Mouse (Mus musculus): ENCODE data around the gene Hoxd4.

Gene Hoxd4

GRCm38 (mm10) chr2:74730331-74730730 lies 18.6 kb downstream of the Hoxd4 start:
- no peak for DNase-seq (ENCODE audit: low spot score)

DNA sequence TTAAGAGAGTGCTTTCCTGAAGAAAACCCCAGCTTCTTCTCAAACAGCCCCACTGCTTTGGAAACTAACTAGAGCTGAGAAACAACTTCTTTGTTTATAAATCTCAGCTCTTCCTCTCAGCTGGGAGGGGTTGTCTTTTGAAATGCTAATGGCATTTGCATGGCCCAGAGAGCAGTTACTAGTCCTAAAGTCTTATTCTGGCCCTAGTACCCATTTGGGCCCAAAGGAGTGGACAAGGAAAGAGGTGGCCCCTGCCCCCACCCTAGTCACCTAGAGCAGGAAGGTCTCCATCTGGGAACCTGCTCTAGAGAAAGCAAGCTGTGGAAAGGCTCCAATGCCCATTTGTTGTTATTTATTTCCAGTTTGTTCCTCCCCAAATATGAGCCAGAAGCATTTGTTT lies 19.3 kb downstream of the Hoxd4 start:
- no peak for DNase-seq (ENCODE audit: low spot score)

- DNase-seq (ENCODE audit: low spot score): no peak
Observed at GRCm38 (mm10) chr2:74731799-74732512, 20.2 kb downstream of the Hoxd4 start.

DNA sequence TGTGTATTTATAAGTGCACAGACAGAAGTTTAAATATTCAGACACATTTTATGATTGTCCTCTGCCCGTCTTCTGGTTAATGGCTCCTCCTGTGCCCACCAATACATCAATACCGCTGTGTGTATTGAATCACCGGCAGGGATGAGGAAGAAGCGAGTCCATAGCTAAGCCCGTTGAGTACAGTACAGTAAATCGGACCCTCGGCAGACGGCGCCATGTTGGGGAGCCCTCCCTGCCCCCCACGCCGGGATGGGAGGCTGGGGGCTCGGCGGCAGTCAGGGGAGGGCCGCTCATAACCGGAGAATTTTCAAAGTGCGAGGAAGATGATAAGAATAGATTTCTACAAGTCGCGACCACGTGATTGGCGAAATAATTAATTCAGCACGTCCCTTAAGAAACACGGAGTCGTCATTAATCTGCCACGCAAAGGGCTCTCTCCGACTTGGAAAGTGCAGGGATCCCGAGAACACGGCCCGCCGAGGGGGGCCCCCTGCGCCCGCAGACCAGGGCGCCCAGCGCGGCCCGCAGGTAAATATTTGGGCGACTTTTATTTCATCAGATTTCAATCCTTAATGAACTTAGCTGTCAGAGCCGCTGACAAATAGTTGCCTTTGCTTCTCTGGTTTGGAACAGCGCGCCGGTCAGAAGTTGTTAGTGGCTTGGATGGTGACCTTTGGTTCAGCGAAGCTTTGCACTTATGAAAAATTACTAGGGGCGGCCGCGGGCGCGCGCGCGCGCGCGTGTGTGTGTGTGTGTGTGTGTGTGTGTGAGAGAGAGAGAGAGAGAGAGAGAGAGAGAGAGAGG lies 21.0 kb downstream of the Hoxd4 start:
- DNase-seq (ENCODE audit: low spot score): no peak

GRCm38 (mm10) chr2:74733317-74733661 lies 21.6 kb downstream of the Hoxd4 start:
- no peak for DNase-seq (ENCODE audit: low spot score)

DNA sequence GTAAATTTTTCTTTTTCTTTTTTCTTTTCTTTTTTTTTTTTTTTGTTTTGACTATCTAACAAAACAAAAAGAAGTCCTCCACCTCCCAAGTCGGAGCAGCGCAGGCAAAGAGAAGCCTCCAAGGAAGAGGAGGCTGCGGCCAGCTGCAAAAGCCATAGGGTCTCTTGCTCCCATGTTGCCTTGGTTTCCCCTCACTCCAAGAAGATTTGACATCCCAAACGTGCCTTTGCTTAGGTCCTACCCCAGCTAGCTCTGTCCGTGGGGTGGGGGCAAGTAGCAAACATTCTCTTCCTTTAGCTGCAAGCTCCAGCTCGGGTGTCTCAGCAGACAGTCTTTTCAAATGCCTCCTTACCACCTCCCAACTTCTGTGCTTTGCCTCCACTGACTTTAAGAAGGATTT lies 22.0 kb downstream of the Hoxd4 start:
- DNase-seq (ENCODE audit: low spot score): no peak

- no peak for DNase-seq (ENCODE audit: low spot score)
Observed at GRCm38 (mm10) chr2:74734451-74734850, 22.7 kb downstream of the Hoxd4 start.

GRCm38 (mm10) chr2:74734996-74735811 lies 23.5 kb downstream of the Hoxd4 start:
- no peak for DNase-seq (ENCODE audit: low spot score)

DNA sequence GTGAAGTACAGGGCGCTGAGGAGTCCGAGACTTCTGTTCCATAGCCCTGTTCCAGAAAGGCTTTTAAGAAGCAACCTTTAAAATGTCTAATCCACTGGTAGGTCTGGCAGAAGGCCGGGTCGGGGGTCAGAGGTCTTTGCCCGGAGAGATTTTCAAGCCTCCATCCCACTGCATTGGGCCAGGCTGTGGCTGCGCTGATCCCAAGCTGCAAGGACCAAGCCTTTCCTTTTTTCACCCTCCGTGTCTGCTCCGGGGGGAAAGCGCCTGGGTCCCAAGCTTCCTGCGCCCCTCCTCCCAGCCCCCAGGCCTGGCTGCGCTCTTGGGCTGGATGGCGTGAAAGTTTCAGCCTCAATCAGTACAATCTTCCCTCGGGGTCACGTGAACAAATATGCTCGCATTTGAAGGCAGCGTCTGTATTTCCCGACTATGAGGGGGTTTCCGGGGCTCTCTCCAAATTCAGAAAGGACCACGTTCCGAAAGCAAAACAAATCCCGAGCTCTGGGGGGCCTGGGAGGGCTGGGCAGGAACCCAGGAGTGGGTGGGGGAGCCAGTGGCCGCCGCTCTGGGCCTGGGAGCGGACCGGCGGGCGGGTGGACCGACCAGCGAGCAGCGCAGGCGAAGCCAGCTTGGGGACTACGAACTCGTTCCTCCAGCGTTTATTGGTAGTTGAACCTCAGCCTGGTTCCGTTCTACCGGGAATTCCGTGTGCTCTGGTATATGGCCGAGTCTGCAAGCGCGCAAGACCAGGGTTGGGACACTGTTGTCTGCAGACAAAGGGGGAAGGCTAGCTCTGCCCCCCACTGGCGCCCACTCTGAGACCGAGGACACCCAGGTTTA lies 24.3 kb downstream of the Hoxd4 start:
- DNase-seq (ENCODE audit: low spot score): no peak

DNA sequence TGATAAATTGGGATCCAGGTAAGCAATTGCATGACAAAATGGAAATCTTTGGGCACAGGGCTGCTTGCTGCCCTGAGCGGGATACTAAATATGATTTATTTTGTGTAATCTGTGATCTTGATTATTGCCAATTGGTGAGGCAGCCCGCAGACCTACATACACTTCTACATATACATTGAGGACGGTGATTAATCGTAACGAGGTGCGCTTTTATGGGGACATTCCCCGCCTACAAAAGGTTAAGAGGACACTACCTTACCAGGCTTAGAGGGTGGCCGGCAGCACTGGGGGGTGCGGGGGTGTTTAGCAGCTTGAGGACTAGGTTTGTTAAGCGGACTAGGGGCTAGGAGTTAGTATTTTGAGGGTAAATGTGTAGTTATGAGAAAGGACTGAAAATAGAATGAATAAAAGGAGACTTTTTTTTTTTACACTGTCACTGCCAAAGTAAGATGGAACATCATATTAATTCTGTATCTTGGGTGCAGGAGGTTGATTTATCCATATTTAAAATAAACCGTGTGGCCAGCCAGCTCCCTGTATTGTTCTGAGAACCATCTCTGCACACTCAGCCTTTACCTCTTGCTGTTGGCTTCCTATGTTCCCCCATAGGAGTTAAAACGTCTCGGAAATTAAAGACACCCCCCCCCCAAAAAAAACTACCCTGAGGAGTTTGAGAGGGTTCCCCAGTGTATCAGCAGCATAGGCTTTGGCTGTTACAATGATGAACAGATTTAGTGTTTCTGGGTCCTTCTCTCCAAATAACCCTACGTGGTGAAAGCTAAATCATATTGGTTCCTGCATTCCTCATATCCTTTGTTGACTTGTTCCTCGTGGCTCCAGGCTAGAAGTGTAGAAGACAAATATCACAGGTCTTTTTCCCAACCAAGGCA lies 25.2 kb downstream of the Hoxd4 start:
- DNase-seq (ENCODE audit: low spot score): no peak

DNA sequence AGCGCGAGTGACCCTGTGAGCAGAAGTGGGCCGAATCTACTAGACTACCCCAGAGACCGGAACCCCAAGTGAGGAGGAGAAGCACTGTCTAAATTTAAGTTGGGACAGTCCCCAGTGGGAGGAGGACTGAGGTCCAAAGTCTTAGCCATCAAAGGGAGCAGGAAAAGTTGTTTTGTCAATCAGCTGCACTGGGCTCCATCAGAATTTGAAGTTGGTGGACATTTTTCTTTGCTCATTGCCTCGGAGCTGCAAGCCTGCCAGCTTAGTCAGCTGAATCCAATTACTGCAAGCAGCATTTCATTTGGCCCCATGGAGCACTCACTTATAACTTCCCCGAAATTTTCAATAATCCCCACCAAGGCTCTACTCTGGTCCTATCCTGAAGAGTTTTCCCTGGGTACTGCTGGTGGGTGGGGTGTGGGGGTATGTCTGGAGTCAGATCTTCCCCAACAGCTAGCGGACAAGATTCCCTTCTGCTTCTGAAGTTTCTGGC lies 25.9 kb downstream of the Hoxd4 start:
- no peak for DNase-seq (ENCODE audit: low spot score)

DNA sequence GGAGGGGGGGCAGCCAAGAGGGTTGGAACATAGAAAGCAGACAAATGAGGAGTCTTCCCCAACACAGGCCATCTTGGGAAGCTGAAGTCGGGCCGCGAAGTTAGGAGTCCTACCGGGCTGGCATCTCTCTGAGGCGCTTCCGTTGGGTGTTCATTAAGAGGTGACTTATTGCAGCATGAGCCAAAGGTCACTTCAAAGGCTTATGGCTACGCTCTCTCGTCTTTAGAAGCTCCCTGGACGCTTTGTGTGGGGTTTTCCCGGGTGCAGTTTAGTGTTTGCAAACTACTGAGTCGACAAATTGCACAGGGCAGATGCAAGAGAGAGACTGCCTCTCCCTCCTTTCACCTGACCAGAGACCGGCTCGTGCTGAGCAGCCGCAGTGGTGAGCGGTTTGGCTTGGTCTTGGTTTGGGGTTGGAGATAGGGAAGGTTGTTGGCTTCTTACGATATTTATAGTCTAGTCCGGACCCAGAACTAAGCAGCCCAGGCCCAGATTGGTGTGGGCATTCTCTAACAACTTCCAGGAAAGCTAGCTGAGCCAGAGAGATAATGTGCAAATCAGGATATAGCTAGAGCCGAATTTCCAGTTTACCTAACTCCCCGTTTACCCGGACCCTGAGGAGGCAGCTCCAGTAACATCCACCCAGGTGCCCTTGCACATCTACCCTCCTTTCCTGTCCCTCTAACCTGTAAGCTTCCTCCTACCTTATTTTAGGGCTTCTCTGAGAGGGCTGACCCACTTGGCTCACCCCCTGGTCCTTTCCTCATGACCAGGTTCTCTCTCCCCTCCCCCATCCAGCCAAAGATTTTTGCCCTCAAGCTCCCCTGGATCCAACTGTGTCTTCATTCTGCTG lies 27.1 kb downstream of the Hoxd4 start:
- no peak for DNase-seq (ENCODE audit: low spot score)

- DNase-seq (ENCODE audit: low spot score): no peak
Observed at GRCm38 (mm10) chr2:74739476-74739800, 27.7 kb downstream of the Hoxd4 start.

DNA sequence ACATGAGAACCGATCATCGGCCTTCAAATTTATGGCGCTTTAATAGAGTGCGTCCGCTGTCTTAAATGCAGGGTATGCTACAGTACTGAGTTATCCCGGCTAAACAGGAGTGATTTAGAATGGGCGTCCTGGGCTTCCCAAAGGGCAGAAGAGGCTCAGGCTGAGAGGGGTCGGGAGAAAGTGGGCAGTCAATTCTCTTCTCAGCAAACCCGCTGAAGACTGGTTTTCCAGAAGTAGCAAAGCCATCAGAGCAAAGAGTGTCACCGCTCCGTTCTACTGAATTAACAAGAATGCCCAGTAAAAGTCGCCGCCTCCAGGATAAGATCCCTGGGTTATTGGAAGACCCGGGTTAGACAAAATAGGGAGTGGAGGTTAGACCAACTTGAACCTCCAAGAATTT lies 28.1 kb downstream of the Hoxd4 start:
- no peak for DNase-seq (ENCODE audit: low spot score)

GRCm38 (mm10) chr2:74740311-74741091 lies 28.8 kb downstream of the Hoxd4 start:
- DNase-seq (ENCODE audit: low spot score): no peak

DNA sequence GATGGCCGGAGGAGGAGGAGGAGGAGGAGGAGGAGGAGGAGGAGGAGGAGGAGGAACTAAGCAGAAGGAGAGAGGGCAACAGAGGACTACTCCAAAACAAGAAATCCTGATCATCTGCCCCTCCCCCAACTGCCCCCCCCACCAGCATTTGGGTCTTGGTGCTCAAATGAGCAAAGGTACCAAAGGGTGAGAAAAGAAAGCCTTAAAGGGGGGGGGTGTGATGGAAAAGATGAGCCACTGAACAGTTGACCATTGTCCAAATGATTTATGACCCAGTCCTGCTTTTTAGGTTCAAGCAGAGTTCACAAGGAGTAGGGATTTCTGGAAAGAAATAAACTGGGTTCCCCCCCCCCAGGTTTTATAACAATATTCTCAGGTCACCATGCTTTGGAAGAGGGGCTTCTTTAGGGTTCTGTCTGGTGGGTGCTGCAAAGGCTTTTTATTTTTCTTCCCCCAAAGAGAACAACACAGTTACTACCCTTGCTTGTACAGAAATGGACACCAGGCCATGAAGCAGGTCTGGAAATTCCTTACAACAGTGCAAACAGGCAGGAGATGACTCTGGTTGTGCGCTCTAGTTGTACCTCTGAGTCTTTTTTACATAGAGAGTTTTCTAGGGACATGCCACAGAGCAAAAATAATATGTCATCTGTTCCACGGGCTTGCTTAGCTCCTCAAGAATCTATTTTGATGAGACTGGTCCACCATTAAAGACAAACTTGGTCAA lies 29.7 kb downstream of the Hoxd4 start:
- DNase-seq (ENCODE audit: low spot score): no peak

- DNase-seq (ENCODE audit: low spot score): no peak
Observed at GRCm38 (mm10) chr2:74741979-74742277, 30.2 kb downstream of the Hoxd4 start.

DNA sequence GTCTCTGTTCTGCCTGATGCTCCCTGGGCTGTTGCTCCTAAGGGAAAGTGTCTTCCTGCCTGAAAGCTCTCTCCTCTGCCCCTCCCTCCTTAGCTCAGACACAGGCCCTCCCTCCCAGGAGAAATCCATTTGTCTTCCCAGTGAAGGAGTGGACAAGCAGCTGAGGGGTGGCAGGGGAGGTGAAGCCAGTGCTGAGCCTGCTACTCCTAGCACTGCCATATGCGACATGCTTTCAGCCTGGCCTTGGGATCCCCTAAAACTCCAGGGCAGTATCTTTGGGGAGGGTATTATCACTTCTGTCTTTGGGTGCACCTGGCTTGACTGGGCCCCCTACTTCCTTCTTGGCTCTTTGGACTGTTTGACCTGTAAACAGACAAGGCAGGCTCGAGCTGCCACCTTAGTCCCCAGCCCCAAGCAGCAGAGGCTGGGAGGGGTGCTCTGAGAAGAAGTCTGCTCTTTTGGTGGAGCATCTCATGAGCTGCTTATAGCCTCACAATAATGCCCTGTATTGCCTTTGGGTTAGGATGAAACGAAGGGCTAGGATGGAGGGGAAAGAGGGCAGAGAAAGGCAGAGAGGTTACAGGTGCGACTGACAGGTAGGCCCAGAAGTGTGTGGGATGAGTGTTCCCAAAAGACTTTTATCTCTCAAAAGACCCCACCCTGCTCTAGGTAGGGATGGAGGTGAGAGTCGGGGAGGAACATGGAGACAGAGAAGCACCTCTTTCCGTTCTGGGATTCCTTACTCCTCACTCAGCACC lies 34.0 kb downstream of the Hoxd4 start:
- no peak for DNase-seq (ENCODE audit: low spot score)

All from c-Kit-positive CD71-positive TER-119-positive erythroid progenitor cells, embryonic 14.5 days (primary cell).